Mouse (Mus musculus): Measurements from ENCODE around the gene Slc9a9. TPM values are rescaled to one million over a fixed set of nuclear protein-coding genes. Genes with fewer than 3 reads are reported as not detected.

The Slc9a9 gene
- total RNA-seq, 2 experiments from 2014 or later, result 23.1 to 23.7 TPM

GRCm38 (mm10) chr9:94656265-94656664 is 13.4 kb upstream of the Slc9a9 start:
- no peak overlapping the region for H3K4me3 ChIP-seq
- intact Hi-C loops (cut with DNase I), result no loop called here
- no peak overlapping the region for H3K27ac ChIP-seq
- TF ChIP-seq CTCF (IDR thresholded peaks at IDR 0.05), result no peak
- no peak for DNase-seq (ENCODE audit: extremely low spot score in 1 of 2, low spot score in 2 of 2)

GRCm38 (mm10) chr9:94659401-94660152 is 10.1 kb upstream of the Slc9a9 start:
- no peak for TF ChIP-seq CTCF (IDR thresholded peaks at IDR 0.05)
- intact Hi-C loops (cut with DNase I), result no loop called here
- H3K27ac ChIP-seq, result no peak overlapping the region
- no peak overlapping the region for H3K4me3 ChIP-seq
- DNase-seq (ENCODE audit: extremely low spot score in 1 of 2, low spot score in 2 of 2), result no peak

GRCm38 (mm10) chr9:94661768-94662167 is 7.9 kb upstream of the Slc9a9 start:
- intact Hi-C loops (cut with DNase I), result no loop called here
- no peak for DNase-seq (ENCODE audit: extremely low spot score in 1 of 2, low spot score in 2 of 2)
- no peak for TF ChIP-seq CTCF (IDR thresholded peaks at IDR 0.05)
- Histone ChIP-seq H3K27ac (no peak overlapping the region), H3K4me3 (no peak overlapping the region)

GRCm38 (mm10) chr9:94665248-94665647 is 4.5 kb upstream of the Slc9a9 start:
- no peak overlapping the region for H3K4me3 ChIP-seq
- no peak for TF ChIP-seq CTCF (IDR thresholded peaks at IDR 0.05)
- intact Hi-C loops (cut with DNase I), result loop anchor here (5.0 kb wide), 1 partner anchor 128 kb away; the partner anchor contains the start of gene 1190002N15Rik

GRCm38 (mm10) chr9:94668589-94668988 is 1.1 kb upstream of the Slc9a9 start:
- Histone ChIP-seq H3K27ac (peak overlapping the region; percentile 79), H3K4me3 (peak overlapping the region; percentile 78; the same call in 1 of the 2 replicates)
- TF ChIP-seq CTCF (IDR thresholded peaks at IDR 0.05), result peak; percentile 24
- DNase-seq (ENCODE audit: extremely low spot score in 1 of 2, low spot score in 2 of 2), result peak; percentile 64 to 66
- intact Hi-C loops (cut with DNase I), result loop anchor here (5.0 kb wide), 1 partner anchor 131 kb away; the partner anchor contains the start of gene 1190002N15Rik

More at GRCm38 (mm10) chr9:94665248-94665647, 4.5 kb upstream of the Slc9a9 start:
- DNase-seq (ENCODE audit: extremely low spot score in 1 of 2, low spot score in 2 of 2), result no peak
- H3K27ac ChIP-seq, result no peak overlapping the region

GRCm38 (mm10) chr9:94670704-94671103 is 995 bp downstream of the Slc9a9 start:
- intact Hi-C loops (cut with DNase I), result no loop called here
- TF ChIP-seq CTCF (IDR thresholded peaks at IDR 0.05), result no peak
- no peak for DNase-seq (ENCODE audit: extremely low spot score in 1 of 2, low spot score in 2 of 2)
- Histone ChIP-seq H3K4me3 (peak overlapping the region; percentile 78), H3K27ac (no peak overlapping the region; the same call in 1 of the 2 replicates)

- no peak for DNase-seq (ENCODE audit: extremely low spot score in 1 of 2, low spot score in 2 of 2)
- TF ChIP-seq CTCF (IDR thresholded peaks at IDR 0.05), result no peak
- Histone ChIP-seq H3K4me3 (no peak overlapping the region), H3K27ac (no peak overlapping the region)
- intact Hi-C loops (cut with DNase I), result no loop called here
Observed at GRCm38 (mm10) chr9:94674704-94675103, 5.0 kb downstream of the Slc9a9 start.

- TF ChIP-seq CTCF (IDR thresholded peaks at IDR 0.05), result no peak; the same call in 1 of the 2 replicates
- Histone ChIP-seq H3K4me3 (no peak overlapping the region), H3K27ac (no peak overlapping the region)
- no peak for DNase-seq (ENCODE audit: extremely low spot score in 1 of 2, low spot score in 2 of 2)
- intact Hi-C loops (cut with DNase I), result no loop called here
Observed at GRCm38 (mm10) chr9:94678021-94678655, 8.4 kb downstream of the Slc9a9 start.

GRCm38 (mm10) chr9:94680468-94681094 is 10.9 kb downstream of the Slc9a9 start:
- Histone ChIP-seq H3K4me3 (no peak overlapping the region), H3K27ac (no peak overlapping the region)
- TF ChIP-seq CTCF (IDR thresholded peaks at IDR 0.05), result no peak
- no peak for DNase-seq (ENCODE audit: extremely low spot score in 1 of 2, low spot score in 2 of 2)
- intact Hi-C loops (cut with DNase I), result no loop called here

- peak in 1 of 2 experiments; percentile 82 for DNase-seq (ENCODE audit: extremely low spot score in 1 of 2, low spot score in 2 of 2)
- intact Hi-C loops (cut with DNase I), result no loop called here
- TF ChIP-seq CTCF (IDR thresholded peaks at IDR 0.05), result no peak
- Histone ChIP-seq H3K27ac (no peak overlapping the region), H3K4me3 (no peak overlapping the region)
Observed at GRCm38 (mm10) chr9:94681095-94681487, 11.4 kb downstream of the Slc9a9 start.

- intact Hi-C loops (cut with DNase I), result no loop called here
- Histone ChIP-seq H3K27ac (no peak overlapping the region), H3K4me3 (no peak overlapping the region)
- TF ChIP-seq CTCF (IDR thresholded peaks at IDR 0.05), result no peak
- no peak for DNase-seq (ENCODE audit: extremely low spot score in 1 of 2, low spot score in 2 of 2)
Observed at GRCm38 (mm10) chr9:94682260-94682659, 12.6 kb downstream of the Slc9a9 start.

GRCm38 (mm10) chr9:94685640-94686039 is 15.9 kb downstream of the Slc9a9 start:
- TF ChIP-seq CTCF (IDR thresholded peaks at IDR 0.05), result no peak
- no peak overlapping the region for H3K4me3 ChIP-seq
- intact Hi-C loops (cut with DNase I), result no loop called here
- DNase-seq (ENCODE audit: extremely low spot score in 1 of 2, low spot score in 2 of 2), result no peak
- H3K27ac ChIP-seq, result no peak overlapping the region

Measured in left cerebral cortex, adult 2 months (tissue).